Mouse (Mus musculus): ENCODE measurements around the gene Strn4.

The Strn4 gene

GRCm38 (mm10) chr7:16875326-16875725, 59.6 kb downstream of the Strn4 start:
- in situ Hi-C loops (cut with MboI), result no loop called here

GRCm38 (mm10) chr7:16876006-16876405, 60.3 kb downstream of the Strn4 start:
- in situ Hi-C loops (cut with MboI), result no loop called here

- in situ Hi-C loops (cut with MboI), result no loop called here
Measured at GRCm38 (mm10) chr7:16876608-16877007, 60.9 kb downstream of the Strn4 start.

GRCm38 (mm10) chr7:16877717-16878116, 62.0 kb downstream of the Strn4 start:
- in situ Hi-C loops (cut with MboI), result no loop called here

- in situ Hi-C loops (cut with MboI), result no loop called here
Measured at GRCm38 (mm10) chr7:16879796-16880547, 64.3 kb downstream of the Strn4 start.

DNA sequence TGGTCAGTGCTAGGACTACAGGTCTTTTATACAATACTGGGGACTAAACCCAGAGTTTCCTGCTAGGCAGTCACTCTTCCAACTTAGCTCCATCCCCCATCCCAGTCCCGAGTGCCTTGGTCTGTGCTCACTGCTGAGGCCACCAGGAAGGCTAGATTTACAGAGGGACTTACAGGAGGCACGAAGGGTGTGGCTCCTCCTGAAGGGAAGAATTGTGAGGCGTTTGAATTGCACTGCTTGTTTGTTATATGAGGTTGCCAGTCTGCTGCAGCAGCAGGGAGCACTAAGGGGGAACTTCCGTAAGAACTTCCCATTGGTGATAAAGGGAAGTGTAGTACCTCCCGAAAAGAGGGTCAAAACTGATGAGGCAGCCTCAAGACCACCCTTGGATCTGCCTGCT, 64.9 kb downstream of the Strn4 start:
- in situ Hi-C loops (cut with MboI), result no loop called here

- in situ Hi-C loops (cut with MboI), result no loop called here
Measured at GRCm38 (mm10) chr7:16883162-16883561, 67.5 kb downstream of the Strn4 start.

GRCm38 (mm10) chr7:16884334-16884733, 68.6 kb downstream of the Strn4 start:
- in situ Hi-C loops (cut with MboI), result no loop called here

GRCm38 (mm10) chr7:16885271-16885776, 69.6 kb downstream of the Strn4 start:
- in situ Hi-C loops (cut with MboI), result no loop called here

DNA sequence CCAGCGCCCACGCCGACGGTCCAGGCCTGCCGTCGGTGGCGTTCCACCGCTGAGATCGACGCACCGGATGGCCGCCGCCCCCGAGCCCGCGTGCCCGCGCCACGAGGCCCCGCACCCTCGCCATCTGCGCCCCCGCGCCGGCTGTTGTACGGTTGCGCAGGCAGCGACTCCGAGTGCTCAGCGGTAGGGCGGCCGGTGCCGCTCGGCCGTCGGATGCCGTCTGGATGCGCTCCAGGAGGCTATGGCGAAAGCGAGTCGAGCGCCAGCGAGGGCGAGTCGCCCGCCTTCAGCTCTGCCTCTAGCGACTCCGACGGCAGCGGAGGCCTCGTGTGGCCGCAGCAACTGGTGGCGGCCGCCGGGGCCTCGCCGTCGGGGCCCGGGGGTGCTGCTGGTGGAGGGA, 70.2 kb downstream of the Strn4 start:
- in situ Hi-C loops (cut with MboI), result no loop called here

Measured in mature B cell (primary cell).